Mouse (Mus musculus) heart, adult 2 months (tissue): ENCODE data around the gene Hacl1.

ENCODE experiments used
- CTCF ChIP-seq: fragments of 200-600 bp; IDR thresholded peaks from 2 replicates; pipeline ENCODE4 v1.8.1; 2022; ENCODE audit warnings: antibody characterized with exemption, mild to moderate bottlenecking, moderate library complexity
- EP300 ChIP-seq: fragments of 200-500 bp; IDR thresholded peaks from 2 replicates; pipeline ENCODE4 v1.6.1; 2011; ENCODE audit warnings: low read depth, low read length, control low read depth; ENCODE audit not compliant: insufficient read depth
- POLR2A ChIP-seq: fragments of 200-500 bp; IDR thresholded peaks from 2 replicates; pipeline ENCODE4 v1.6.1; 2011; ENCODE audit warnings: mild to moderate bottlenecking, low read depth, low read length, control low read depth; ENCODE audit not compliant: insufficient read depth

DNA sequence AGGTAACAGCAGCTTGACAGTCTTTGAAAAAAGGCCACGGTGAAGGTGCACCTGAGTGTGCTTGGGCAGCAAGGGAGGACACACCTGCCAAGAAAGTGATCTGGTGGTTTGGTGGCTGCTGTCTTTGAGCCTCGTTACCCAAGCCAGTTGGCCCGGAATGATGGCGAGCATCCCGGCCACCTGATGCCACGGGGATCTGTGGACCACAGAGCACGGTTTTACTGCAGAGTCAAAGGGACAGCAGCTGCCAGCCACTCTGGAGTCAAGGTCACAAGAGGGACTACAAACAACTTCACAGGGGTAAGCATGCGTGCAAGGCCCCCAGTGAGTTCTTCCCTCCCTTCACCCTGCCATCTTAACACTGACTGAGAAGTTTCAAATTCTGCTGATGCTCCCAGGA lies 83.8 kb downstream of the Hacl1 start:
- no peak for TF ChIP-seq CTCF
- TF ChIP-seq EP300, result no peak
- TF ChIP-seq POLR2A, result no peak
